Mouse (Mus musculus): Measurements from ENCODE around the gene Scgb2b19. TPM values are rescaled to one million over a fixed set of nuclear protein-coding genes. Genes with fewer than 3 reads are reported as not detected.
"Not testable (repeated sequence)": the region's sequence is repeated elsewhere in the genome, so short reads cannot be mapped to it uniquely, and the experiment has no call there.

The Scgb2b19 gene
- not detected in 2 replicates for polyA plus RNA-seq (2016; fragmentation: Nextera tagmentation; extraction: Ambion mirVana)

DNA sequence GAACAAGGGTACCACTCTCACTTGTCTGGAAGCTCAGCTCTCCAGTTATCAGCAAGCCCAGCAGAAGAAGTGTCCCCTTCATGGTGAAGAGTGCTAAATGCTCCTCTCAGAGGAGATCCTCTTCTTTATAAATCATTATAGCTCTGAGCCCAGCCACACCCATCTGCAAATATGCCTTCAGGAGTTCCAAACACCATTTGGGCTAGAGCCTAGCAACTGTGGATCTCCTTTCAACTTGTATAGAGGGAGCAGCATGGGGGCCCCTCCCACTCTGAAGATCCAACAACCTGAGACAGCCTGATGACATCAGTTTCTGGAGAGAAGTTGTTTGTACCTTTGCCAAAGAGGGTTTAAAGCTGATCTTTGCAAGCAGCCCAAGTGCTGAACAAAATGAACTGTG lies at the start of gene Scgb2b19:
Gene Scgb2b19 (minus strand): TSS at position 101 of the 400 bp plus-strand sequence.
- H3K4me3 ChIP-seq (replicated peaks); H3K36me3 ChIP-seq; H3K27ac ChIP-seq; H3K9me3 ChIP-seq; H3K9ac ChIP-seq (replicated peaks); H3K4me2 ChIP-seq; ATAC-seq (ENCODE audit: insufficient number of reproducible peaks, insufficient read depth, low FRiP score, low TSS enrichment, low read depth); H3K27me3 ChIP-seq; H3K4me1 ChIP-seq (replicated peaks): not testable (repeated sequence)

DNA sequence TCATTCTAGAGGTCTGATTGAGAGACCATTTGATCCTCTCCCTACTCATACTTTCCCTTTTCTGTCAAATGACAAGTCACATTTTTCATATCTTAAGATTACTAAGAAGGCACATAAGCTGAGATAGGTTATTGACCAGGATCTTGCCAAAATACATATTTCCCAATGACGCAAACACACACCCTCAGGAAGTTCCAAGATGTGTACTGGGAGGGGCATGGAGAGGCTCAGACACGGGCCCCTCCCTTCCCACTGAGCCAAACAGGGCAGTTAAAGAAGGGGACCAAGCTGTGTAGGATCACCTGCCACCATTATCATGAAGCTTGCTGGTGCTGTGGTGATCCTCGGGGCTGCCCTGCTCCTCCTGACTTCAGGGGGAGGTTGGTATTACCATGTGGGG lies 6.9 kb upstream of the Scgb2b19 start, which contains the start of gene Scgb1b19:
Gene Scgb1b19 (plus strand): TSS at position 301 of the 400 bp plus-strand sequence.
- not testable (repeated sequence) for H3K9me3 ChIP-seq; H3K4me1 ChIP-seq (replicated peaks); H3K4me3 ChIP-seq (replicated peaks); H3K36me3 ChIP-seq; H3K4me2 ChIP-seq; H3K27me3 ChIP-seq; H3K9ac ChIP-seq (replicated peaks); ATAC-seq (ENCODE audit: insufficient number of reproducible peaks, insufficient read depth, low FRiP score, low TSS enrichment, low read depth); H3K27ac ChIP-seq
- 82% methylated on average over 2 of the region's 3 CpGs for WGBS

Other genes starting within 250 kb of the Scgb2b19 start
- not detected in 2 replicates for gene Scgb2b17, start 223.8 kb downstream of the Scgb2b19 start, polyA plus RNA-seq (2016; fragmentation: Nextera tagmentation; extraction: Ambion mirVana)
- gene Scgb1b17, start 216.9 kb downstream of the Scgb2b19 start, polyA plus RNA-seq (2016; fragmentation: Nextera tagmentation; extraction: Ambion mirVana), result not detected in 2 replicates
- gene Scgb2b18, start 106.5 kb downstream of the Scgb2b19 start, polyA plus RNA-seq (2016; fragmentation: Nextera tagmentation; extraction: Ambion mirVana), result not detected in 2 replicates
- not detected in 2 replicates for gene Scgb1b18, start 94.8 kb downstream of the Scgb2b19 start, polyA plus RNA-seq (2016; fragmentation: Nextera tagmentation; extraction: Ambion mirVana)
- not detected in 2 replicates for gene Scgb1b19, start 7.0 kb upstream of the Scgb2b19 start, polyA plus RNA-seq (2016; fragmentation: Nextera tagmentation; extraction: Ambion mirVana)
- gene Scgb2b20, start 86.0 kb upstream of the Scgb2b19 start, polyA plus RNA-seq (2016; fragmentation: Nextera tagmentation; extraction: Ambion mirVana), result not detected in 2 replicates
- gene Scgb1b20, start 92.9 kb upstream of the Scgb2b19 start, polyA plus RNA-seq (2016; fragmentation: Nextera tagmentation; extraction: Ambion mirVana), result not detected in 2 replicates
- not detected in 2 replicates for gene Scgb2b21, start 240.1 kb upstream of the Scgb2b19 start, polyA plus RNA-seq (2016; fragmentation: Nextera tagmentation; extraction: Ambion mirVana)

All from limb, embryonic 12.5 days (tissue).